In genomic region chr13:35994067-35994466, GRCm38 (mm10) we compare ENCODE assay signal across 9 mouse cellular contexts. TPM values are rescaled to one million over a fixed set of nuclear protein-coding genes. Genes with fewer than 3 reads are reported as not detected.
DNase-seq lines count a peak whose midpoint lies in the region; ATAC-seq lines count a peak whose summit lies in the region.
"Had no signal": no experiment of that assay in that cellular context is flagged by ENCODE, and none has a peak within 500 bp of the region (broad histone marks: within the 10 kb centered on the region; RNA-seq: fewer than 3 reads in every experiment).

No protein-coding gene starts in this region.

- H3K36me3 ChIP-seq in kidney, embryonic 14.5 days (ENCODE audit: control insufficient read depth, insufficient read depth, low read length): no peaks in the 10 kb centered on the region
- H3K36me3 ChIP-seq in heart, embryonic 15.5 days: no peaks in the 10 kb centered on the region
- H3K36me3 ChIP-seq: embryonic facial prominence, embryonic 13.5 days had no signal

- H3K27me3 ChIP-seq in kidney, embryonic 14.5 days (ENCODE audit: control insufficient read depth, insufficient read depth, low read length): no peaks in the 10 kb centered on the region
- no peaks in the 10 kb centered on the region for H3K27me3 ChIP-seq in heart, embryonic 15.5 days
- H3K27me3 ChIP-seq: embryonic facial prominence, embryonic 13.5 days had no signal

- 71% methylated on average over 8 of the region's 8 CpGs for WGBS in kidney, embryonic 14.5 days
- WGBS in heart, embryonic 15.5 days: 19% methylated on average over 8 of the region's 8 CpGs

- H3K27ac ChIP-seq in kidney, embryonic 14.5 days (ENCODE audit: low read depth, low read length): no peak overlapping the region
- H3K27ac ChIP-seq in heart, embryonic 15.5 days: peak overlapping the region; percentile 69
- H3K27ac ChIP-seq: embryonic facial prominence, embryonic 13.5 days had no signal

- no peak for ATAC-seq in kidney, embryonic 14.5 days (ENCODE audit: low FRiP score, low TSS enrichment)
- peak; percentile 76 for ATAC-seq in heart, embryonic 15.5 days (replicated peaks; ENCODE audit: insufficient number of reproducible peaks, insufficient read depth, low FRiP score, low read depth)
- no peak for ATAC-seq in erythroblast, adult 5-6 weeks (replicated peaks; ENCODE audit: low FRiP score, poor library complexity, severe bottlenecking)

- H3K4me3 ChIP-seq in kidney, embryonic 14.5 days (ENCODE audit: low read length): no peak overlapping the region
- H3K4me3 ChIP-seq in heart, embryonic 15.5 days: no peak overlapping the region
- H3K4me3 ChIP-seq: embryonic facial prominence, embryonic 13.5 days had no signal

- no peaks in the 10 kb centered on the region for H3K4me1 ChIP-seq in kidney, embryonic 14.5 days (ENCODE audit: control insufficient read depth, insufficient read depth, low read length)
- peaks cover 62% of the 10 kb centered on the region for H3K4me1 ChIP-seq in heart, embryonic 15.5 days (replicated peaks)

- DNase-seq in kidney, adult 18-20 months: peak; percentile 77
- peak; percentile 73 for DNase-seq in fibroblast of lung, adult 2 months (ENCODE audit: low read depth)
- DNase-seq in layer of hippocampus, postnatal 10 days (ENCODE audit: low spot score in 2 of 2): peak; percentile 55 to 58
- peak; percentile 85 for DNase-seq in lung, postnatal 25 days (ENCODE audit: low spot score)
- DNase-seq in thymus, postnatal 4 days: no peak

- no peak overlapping the region for H3K9ac ChIP-seq in kidney, embryonic 14.5 days (ENCODE audit: low read depth, low read length)
- no peak overlapping the region for H3K9ac ChIP-seq in heart, embryonic 15.5 days
- H3K9ac ChIP-seq: embryonic facial prominence, embryonic 13.5 days had no signal

- no peak overlapping the region for H3K4me2 ChIP-seq in kidney, embryonic 14.5 days (replicated peaks; ENCODE audit: low read depth, low read length)
- H3K4me2 ChIP-seq in heart, embryonic 15.5 days: no peak overlapping the region
- H3K4me2 ChIP-seq: embryonic facial prominence, embryonic 13.5 days had no signal

- H3K9me3 ChIP-seq in kidney, embryonic 14.5 days (ENCODE audit: control insufficient read depth, low read length): no peaks in the 10 kb centered on the region
- no peaks in the 10 kb centered on the region for H3K9me3 ChIP-seq in heart, embryonic 15.5 days (replicated peaks)

RNA-seq across cellular contexts. Expression of gene Ppp1r3g, which starts 35.4 kb away (rescaled TPM):
- 0.31 and 0.41 TPM in 2 replicates for polyA plus RNA-seq in kidney, embryonic 14.5 days (2014; fragmentation: Nextera tagmentation; extraction: Ambion mirVana)
- polyA plus RNA-seq in heart, embryonic 15.5 days (2015; fragmentation: Nextera tagmentation; extraction: Ambion mirVana): 4.9 and 5.1 TPM in 2 replicates
- total RNA-seq in layer of hippocampus, postnatal 10 days (2021): 10 to 100 TPM in 1 of 2 experiments, 1 to 10 TPM in 1; 8.7 to 10.0 TPM
- not detected in 2 replicates for total RNA-seq in erythroblast, adult 5-6 weeks (2015; ENCODE audit: low replicate concordance)
- not detected in 2 replicates for total RNA-seq in erythroblast, adult 5-6 weeks (2017; ENCODE audit: low replicate concordance)

Comparison
In these comparisons a context has a peak if more than half of its experiments do, and no peak if none do; other contexts are left out.
1. RNA of gene Ppp1r3g, which starts 35.4 kb away (total RNA-seq): 8.7 to 10.0 TPM in layer of hippocampus, postnatal 10 days; not detected in erythroblast, adult 5-6 weeks; every median in the first group is over 4 times any median in the second.